Mouse (Mus musculus) cerebral cortex, adult 2 months (tissue): ENCODE data around the gene Fasl.

Experiments used
- WGBS: fragments of 180-500 bp; shearing (Covaris S2); methylation state at CpG from one replicate; pipeline ENCODE4 v1.1.7; 2018; 5-methylcytosine and 5-hydroxymethylcytosine counted together

Fasl gene

DNA sequence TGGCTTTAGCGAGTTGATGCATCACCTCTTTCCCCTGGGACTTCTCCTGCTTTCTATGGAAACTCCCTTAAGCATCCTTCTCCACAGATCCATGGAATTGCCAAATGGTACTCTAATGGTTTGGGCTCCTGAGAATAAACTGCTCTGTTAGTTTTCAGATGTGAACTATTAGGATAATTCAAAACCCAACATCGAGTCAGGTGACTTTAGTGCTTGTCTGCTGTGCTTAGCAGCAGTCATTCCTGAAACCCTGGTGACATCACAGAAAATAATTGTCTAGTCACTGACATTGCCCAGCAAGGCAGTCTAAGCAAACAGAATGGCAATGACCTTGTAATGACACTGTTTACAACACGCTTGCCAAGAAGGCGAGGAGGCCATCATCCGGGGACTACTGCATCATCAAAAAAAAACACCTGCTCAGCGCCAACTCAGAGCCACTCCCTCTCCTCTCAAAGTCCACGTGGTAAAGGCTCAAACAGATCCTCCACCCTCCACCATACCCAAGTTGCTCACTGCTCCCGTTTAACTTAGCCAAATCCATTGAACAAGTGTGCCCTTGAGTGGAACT lies 37.7 kb downstream of the Fasl start:
- 79% methylated on average over 8 of the region's 8 CpGs for WGBS

GRCm38 (mm10) chr1:161748685-161749084 lies 39.6 kb downstream of the Fasl start:
- WGBS: 79% methylated on average over 6 of the region's 6 CpGs

DNA sequence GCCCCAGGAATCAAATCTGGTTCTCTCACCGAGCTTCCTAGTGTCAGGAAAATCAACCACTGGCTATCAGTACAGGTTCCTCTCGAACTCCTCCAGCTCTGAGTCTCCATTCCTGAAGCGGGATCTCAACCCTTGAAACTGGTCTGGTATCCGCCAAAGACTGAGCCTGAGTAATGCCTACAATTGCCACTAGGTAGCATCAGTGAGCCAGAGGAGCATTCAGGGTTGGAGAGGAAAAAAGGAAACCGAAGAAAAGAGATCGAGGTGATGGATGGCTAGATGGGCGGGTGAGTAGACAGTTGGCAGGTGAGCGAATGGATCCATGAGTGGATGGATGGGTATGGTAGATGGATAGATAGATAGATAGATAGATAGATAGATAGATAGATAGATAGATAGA lies 40.2 kb downstream of the Fasl start:
- WGBS: 44% methylated on average over 8 of the region's 8 CpGs

DNA sequence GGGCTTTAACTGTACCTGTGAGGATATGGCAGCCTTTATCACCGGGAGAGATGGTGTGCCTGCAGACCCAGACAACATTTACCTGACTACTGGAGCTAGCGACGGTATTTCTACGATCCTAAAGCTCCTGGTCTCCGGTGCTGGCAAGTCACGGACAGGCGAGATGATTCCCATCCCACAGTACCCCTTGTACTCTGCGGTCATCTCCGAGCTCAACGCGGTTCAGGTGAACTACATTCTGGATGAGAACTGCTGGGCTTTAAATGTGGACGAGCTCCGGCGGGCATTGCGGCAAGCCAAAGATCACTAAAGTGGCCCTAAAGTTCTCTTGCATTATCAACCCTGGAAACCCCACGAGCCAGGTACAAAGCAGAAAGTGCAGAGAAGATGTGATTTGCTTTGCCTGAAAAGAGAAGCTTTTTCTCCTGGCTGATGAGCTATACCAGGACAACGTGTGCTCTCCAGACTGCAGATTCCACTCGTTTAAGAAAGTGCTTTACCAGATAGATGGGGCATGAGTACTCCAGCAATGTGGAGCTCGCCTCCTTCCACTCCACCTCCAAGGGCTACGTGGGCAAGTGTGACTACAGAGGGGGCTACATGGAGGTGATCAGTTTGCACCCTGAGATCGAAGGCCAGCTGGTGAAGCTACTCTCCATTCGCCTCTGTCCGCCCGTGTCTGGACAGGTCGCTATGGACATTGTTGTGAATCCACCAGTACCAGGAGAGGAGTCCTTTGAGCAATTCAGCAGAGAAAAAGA lies 41.6 kb downstream of the Fasl start:
- 89% methylated on average over 25 of the region's 25 CpGs for WGBS

DNA sequence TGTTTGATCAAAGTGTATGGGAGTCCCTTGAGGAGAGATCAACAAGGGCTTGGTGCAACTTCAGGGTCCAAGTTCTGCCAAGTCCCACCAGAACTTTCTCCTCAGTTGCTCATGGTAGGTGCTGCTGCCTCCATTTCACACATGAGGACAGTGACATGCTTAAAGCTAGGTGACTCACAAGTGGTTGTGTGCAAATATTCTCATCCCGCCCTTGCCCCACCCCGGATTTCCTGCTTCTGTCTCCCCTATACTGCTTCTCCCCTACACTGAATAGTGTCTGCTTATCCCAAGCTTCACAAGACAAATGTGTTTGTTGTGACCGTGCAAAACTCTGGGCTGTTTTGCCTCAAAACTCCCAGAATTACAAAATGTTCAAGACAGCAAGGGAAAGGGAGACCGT lies 43.4 kb downstream of the Fasl start:
- 80% methylated on average over 4 of the region's 4 CpGs for WGBS

GRCm38 (mm10) chr1:161744209-161744608 lies 44.1 kb downstream of the Fasl start:
- WGBS: 80% methylated on average over 4 of the region's 4 CpGs

GRCm38 (mm10) chr1:161742481-161743267 lies 45.6 kb downstream of the Fasl start:
- 83% methylated on average over 16 of the region's 16 CpGs for WGBS

- 1% methylated on average over 3 of the region's 3 CpGs for WGBS
These were observed 51.4 kb downstream of the Fasl start for GRCm38 (mm10) chr1:161736848-161737247.

DNA sequence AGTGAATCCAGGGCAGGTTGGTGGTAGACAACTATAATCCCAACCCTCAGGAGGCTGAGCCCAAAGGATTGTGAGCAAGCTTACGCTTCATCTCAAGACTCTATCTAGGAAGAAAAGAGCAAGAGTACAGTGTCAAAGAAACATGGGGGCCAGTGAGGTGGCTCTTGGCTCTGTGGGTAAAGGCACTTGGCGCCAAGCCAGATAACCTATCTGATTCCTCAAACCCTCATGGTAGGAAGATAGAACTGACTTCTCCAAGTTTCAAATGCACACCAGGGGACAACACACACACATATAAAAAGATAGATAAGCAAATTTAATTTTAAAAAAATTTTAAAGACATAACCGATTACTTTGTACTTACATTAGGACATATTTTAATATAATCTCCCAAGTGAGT lies 52.0 kb downstream of the Fasl start:
- 73% methylated on average over 3 of the region's 3 CpGs for WGBS

DNA sequence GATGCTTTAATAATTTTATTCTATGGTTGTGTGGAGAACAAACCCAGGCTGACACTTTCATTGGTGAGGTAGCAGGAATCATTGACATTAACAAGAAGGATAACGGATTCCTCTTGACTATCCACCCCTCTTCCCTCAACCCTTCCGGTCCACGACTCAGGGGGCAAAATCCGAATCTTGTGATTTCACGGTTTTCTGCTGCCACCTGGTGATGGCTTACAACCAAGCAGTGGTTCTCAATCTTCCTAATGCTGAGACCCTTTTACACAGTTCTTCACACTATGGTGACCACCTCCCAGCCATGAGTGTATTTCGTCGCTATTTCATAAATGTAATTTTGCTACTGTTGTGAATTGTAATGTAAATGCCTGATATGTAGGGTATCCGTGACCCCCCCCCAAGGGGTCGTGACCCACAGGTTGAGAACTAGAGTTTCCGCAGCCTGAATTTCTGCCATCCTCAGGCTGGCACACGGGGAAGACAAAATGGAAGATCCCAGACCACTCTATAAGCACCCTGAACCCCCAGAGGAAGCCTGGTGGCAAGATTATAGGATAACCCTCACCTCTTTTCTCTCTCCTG lies 52.7 kb downstream of the Fasl start:
- WGBS: 61% methylated on average over 11 of the region's 11 CpGs

- 79% methylated on average over 14 of the region's 14 CpGs for WGBS
These were observed 53.5 kb downstream of the Fasl start for GRCm38 (mm10) chr1:161734741-161735211.

GRCm38 (mm10) chr1:161734314-161734713 lies 54.0 kb downstream of the Fasl start:
- WGBS: 88% methylated on average over 11 of the region's 11 CpGs
